Mouse (Mus musculus) spleen, postnatal 14 days (tissue): ENCODE measurements around the gene Fbln5.

Source experiments
- DNase-seq, 2 experiments: peaks; one replicate each; pipeline ENCODE4 v3.0.0; 2021 to 2022; ENCODE audit warnings: low spot score in 2 of 2

Gene Fbln5

DNA sequence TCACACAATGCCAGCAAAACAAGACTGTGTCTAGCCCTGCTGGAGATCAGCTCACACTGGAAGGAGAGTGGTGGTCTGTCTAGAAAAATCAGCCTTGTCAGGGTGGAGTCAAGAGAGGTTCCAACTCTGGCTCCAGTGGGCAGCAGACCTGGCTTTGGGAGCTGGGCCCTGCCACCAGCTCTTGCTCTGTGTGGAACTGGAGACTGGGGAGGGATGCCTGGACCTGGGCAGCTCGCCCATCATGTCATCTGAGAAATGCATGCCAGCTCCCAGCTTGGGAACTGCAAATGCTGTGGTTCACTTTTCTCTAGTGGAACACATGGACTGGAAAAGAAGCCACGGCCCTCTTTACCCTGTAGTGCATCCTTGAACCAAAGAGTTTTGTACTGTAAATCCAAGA lies 8.3 kb downstream of the Fbln5 start:
- DNase-seq = no peak

DNA sequence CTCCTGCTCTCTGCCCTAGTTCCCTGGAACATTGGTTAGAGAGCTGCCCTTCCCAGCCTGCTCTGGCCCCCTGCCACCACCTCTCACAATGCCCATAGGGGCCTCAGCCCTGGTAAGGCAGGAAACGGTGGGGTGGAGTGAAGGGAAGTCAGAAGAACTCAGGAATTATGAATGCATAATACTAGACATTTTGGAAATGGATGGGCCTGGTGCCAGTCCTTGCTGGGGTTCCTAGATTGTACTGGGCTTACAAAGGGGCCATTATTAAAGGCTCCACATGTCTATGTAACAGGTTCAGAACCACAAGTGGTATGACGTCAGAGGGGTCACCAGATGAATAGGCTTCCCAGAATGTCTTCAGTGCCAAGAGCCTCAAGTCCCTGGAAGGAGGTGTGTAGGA lies 11.5 kb downstream of the Fbln5 start:
- DNase-seq = no peak

DNA sequence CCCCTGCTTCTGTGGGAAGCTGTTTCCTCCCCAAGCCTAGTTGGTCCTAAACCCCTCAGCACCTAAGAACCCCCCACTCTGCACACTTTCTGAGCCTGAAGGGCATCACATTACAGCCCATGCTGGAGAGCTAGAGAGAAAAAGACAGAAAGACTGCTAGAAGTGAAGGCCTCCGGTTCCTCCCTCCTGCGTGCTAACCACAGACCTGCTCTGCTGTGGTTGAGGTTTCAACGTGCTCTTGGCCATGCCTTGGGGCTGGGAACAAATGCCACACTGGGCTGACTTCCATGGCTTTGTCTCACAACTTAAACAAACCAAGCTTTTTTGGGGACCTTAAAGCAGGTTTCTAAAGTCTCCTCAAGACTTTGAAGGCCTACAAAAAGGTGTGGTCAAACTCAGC lies 16.4 kb downstream of the Fbln5 start:
- no peak for DNase-seq

DNA sequence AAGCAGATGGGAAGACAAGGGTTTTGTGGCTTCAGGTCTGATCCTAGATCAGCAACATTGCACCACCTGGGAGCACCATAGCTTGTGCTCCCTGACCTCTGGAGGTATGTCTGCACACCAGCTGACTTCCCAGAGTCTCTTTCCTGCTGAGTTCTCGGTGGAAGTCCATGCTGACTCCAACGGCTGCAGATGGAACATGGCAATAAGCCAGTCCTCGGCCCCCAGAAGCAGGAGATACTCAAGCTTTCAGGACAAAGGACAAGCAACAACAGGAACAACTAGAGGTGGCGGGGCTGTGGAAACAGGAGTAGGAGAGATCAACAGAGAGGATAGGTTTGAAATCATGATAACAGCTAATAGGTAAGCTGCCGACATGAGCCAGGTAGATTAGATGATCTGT lies 17.1 kb downstream of the Fbln5 start:
- DNase-seq = no peak

DNA sequence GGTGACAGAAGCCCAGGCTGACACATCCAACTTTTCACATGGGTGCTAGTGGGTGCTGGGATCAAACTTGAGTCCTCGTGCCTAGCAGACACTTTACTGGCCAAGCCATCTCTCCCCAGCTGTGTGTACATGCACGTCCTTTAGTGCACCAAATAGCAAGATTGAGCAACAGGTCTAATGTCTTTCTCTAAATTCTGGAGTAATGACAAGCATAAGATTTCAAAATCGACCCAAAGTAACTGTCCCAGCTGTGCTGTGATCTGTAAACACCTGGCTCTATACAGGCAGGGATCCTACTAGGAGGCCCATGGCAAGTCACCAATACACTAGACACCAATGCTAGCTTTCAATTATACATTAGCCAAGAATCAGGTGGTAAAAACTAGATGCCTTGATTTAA lies 17.8 kb downstream of the Fbln5 start:
- no peak for DNase-seq

DNA sequence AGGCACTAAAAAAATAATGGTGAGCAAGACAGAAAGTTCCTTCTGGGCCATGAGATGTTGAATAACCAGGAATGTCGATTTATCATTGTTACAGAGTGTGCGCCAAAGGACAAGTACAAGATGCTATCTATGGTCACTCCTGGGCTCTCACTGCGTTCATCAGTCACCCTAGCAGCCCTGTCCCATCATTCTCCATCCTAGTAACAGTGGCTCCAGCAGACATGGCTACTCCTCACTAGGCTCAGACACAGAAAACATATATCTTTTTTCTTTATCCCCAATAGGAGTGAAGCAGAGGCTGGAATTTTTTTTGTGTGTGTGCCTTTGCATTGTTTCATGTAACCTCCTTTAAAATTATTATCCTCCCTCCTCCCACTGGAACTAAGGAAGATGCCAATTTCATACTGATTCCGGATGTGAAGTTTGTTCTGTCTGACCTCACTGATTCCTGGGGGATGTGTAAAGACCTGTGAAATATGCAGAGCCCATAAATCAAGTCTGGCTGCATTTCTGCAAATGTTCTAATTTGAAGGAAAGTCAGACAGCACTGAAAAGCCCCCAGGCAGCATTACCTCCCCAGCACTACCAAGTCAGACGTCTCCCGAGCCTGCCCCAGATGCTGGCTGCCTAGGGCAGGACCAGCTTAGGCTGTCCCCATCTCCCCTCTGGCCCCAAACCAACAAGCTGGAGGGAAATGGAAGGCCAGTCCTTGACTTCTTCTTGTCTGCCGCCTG lies 20.5 kb downstream of the Fbln5 start:
- DNase-seq = no peak

DNA sequence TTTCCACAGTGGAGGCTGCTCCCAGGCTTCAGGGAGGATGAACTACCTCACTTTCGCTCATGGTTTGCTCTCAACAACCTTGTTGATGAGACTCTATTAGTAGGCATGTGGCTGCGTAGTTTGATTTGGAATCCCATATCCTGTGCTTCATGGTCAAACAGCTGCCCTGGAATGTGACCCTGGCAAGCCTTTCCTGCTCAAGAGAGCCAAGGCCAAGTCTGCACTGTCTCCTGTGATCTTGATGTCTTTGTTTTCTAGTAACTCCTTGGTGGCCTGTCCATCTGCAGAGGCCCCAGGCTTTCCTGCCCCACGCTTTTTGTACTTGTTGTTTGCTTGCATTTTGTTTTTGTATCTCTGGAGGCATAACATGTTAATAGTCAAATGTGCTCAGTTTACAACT lies 24.4 kb downstream of the Fbln5 start:
- DNase-seq = no peak

DNA sequence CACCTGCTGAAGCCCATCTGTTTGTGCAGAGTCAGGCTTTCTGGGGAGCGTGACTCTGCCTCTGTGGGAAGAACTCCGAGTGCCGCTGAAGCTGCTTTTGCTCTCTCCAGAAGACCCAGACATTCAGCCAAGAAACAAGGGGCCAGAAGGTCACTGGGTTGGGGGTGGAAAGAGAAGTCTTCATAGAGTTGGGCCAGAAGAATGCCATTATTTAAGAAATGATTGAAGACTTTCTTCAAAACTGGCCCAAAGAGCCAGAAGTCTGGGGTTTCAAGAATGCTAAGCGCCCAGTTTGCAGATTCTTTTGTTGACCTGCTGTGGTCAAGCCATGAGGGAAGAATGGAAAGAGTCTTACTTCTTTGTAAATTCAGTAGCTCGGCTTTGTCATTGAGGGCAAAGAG lies 25.6 kb downstream of the Fbln5 start:
- DNase-seq = no peak

DNA sequence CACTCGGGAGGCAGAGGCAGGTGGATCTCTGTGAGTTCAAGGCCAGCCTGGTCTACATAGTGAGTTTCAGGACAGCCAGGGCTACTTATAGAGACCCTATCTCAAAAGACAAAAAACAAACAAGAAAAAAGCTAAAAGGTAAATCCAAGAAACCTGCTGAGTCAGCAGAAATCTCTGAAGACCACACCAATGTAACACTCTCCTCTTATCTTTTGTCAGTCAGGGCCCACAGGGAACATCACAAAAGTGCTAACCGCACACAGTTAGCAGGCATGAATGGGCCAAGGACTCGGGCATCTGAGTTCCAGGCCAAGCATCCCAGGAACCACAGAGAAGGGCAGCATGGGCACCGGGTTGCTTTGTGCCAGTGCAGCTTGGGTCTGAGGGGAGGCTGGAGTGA lies 26.2 kb downstream of the Fbln5 start:
- DNase-seq = no peak

DNA sequence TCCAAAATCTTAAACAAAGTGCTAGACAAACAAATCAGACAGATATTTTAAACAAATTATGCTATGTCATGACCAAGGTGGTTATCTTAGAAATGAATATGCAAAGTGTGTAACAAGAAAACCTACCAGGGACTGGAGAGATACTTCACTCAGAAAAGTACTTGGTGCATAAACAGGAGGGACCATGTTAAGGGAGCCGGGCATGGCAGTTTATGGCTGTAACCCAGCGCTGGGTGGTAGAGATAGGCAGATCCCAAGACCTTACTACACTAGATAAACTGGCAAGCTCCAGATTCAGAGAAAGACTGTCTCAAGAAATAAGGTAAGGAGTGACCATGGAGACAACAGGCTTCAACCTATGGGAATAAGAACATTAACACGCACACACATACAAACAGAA lies 29.1 kb downstream of the Fbln5 start:
- no peak for DNase-seq

DNA sequence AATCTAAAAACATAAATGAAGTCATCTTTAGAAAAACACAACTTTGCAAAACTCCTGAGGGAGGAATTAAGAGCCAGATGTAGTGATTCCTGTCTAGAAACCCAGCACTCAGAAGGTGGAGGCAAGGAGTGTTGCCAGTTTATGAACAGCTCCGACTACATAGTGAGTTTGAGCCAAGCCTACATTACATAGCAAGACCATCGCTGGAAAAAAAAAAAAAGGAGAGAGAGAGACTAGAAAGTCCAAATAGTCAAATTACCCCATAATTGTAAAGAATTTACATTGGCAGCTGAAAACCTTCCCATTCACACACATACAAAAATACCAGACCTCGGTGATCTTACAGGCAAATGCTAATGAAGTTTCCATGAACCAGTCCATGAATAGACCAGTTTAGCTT lies 29.6 kb downstream of the Fbln5 start:
- no peak for DNase-seq

DNA sequence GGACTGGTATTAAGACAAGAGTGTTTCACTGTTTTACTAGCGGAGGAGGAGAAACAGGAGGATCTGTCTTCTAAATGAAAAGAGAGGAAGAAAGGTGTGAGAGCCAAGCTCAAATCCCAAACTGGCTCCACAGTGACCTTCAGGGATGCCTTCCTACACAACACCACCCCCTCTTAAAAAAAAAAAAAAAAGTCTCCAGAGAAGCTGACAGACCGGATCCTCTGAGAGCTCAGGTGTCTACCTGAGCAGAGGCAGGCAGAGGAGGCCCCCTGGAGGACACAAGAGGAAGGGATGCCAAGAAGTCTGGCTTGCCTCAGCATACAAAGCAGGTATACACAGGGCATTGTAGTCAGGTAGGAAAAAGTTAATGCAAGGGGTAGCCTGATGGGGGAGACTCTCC lies 36.1 kb downstream of the Fbln5 start:
- DNase-seq = no peak

DNA sequence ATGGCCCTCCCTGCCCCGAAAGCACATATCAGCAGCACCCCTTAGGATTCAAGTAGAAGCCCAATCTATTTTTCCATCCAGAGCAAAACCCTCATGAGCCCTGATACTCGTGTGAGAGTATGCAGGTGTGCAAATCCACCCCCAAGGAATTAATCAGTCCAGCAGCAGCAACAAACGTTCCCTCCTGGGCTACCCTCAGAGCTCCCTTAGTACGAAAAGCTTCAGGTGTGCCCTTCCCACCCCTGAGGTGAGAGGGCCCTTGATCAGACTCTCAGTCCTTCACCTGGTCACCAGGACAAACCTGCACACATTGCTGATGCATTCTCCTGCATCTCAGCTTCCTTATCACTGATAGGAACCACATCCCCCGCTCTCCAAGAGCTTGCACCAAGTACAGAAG lies 37.9 kb downstream of the Fbln5 start:
- no peak for DNase-seq

DNA sequence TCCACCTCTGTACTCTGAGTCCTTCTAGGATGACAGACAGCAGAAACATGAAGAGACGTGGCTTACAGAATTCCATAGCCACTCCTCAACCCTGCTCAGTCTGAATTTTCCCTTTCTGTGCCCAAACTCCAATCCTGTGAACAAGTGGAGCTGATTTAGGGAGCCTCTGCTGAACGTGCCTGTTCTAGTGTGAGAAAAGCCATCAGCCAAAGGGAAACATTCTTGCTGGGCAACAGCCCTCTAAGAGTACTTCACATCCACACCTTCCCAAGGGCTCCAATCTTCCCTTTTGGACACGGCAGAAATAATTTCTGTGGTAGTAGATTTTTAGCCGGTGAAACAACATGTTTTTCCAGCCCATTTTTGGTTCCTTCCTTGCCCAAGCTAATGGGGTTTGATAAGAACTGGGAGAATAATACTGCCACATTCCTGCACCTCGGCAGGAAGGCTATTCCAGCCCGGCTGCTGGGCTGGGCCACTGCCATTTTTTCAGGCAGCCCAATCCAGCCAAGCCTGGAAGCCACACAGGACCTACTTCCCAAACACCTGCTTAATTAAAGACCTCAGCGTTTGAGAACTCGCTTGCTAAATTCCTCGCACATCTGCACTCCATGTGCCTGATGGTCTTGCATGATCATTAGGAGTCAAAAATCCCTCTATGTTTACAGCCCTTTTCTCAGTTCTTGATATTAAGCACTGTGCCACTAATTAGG lies 41.1 kb downstream of the Fbln5 start:
- DNase-seq = no peak

DNA sequence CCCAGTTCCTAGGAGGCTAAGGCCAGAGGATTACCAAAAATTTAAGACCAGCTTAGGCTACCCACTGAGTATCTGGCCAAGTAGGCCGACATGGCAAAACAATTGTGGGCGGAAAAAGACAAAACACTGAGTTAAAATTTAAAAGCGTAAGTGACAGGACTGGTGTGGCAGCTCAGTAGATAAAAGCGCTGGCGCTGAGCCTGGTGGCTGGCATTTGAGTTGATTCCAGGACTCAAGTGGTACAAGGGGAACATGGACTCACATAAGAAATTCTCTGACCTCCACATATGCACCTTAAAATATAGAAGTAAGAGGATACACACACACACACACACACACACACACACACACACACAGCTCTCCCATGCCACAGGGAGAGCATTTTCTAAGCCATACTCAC lies 42.5 kb downstream of the Fbln5 start:
- DNase-seq = no peak

DNA sequence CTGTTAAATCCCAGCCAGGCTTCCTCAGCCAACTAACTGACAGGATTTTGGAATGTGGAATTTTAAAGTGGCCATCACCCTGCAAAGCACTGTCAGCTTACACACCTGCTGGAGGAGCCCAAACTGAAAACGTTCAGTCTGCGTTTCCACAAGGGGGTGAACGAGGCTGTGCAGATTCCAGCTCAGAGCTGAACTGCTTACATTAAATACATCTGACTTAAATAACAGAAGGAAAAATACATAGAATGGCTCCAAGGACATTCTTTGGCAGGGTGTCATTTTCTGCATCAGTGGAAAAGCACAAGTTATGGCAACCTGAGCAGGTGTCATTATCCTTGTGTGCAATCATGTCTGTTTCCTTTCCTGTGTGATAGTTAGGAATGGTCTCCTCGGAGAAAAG lies 44.7 kb downstream of the Fbln5 start:
- DNase-seq = no peak

DNA sequence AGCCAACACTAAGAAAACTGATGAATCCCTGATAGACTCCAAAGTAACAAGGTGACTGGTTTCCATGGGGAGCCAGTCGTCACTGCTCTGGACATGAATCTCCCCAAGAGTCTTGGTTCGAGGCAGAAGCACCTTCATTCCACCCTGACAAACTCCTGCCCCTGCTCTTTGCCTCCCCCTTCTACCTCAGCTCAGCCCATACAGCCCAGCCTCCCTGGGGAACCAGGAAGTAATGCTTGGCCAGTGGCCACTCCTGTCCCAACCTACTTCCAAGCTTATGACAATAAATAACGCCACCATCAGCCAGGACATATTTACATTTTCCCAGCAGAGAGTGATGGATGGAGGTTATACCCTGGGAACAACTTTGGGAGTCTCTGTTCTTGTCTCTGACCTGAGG lies 45.9 kb downstream of the Fbln5 start:
- DNase-seq = no peak

DNA sequence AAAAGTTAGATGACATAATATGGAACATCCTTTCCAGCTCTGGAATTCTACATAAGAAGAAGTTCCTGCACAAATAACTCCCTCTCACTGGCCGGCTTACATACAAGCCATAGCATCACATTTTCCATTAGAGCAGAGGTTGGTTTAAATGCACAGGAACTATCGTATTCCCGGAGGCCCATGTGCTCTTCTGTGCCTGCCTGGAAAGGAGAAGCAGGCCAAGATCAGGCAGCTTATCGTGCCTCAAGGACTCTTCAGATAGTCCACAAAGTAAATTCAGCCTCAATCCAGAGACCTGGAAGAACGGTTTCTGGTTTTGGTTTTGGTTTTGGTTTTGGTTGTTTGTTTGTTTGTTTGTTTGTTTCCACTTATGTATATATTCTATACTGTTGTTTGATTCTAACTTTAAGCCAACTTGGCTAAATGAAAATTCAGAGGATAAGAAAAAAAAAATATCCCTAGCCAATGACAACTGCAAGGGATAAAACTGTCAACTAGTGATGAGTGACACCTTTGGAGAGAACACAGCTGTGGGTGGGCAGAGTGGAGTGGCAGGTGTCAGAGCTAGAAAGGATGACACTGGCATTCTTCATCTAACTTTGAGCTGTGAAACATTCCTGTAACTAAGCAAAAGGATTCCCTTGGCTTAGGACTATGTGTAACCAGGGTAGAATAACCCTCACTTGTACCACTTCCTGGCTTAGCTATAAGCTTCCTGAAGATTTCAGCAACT lies 48.4 kb downstream of the Fbln5 start:
- DNase-seq = no peak

DNA sequence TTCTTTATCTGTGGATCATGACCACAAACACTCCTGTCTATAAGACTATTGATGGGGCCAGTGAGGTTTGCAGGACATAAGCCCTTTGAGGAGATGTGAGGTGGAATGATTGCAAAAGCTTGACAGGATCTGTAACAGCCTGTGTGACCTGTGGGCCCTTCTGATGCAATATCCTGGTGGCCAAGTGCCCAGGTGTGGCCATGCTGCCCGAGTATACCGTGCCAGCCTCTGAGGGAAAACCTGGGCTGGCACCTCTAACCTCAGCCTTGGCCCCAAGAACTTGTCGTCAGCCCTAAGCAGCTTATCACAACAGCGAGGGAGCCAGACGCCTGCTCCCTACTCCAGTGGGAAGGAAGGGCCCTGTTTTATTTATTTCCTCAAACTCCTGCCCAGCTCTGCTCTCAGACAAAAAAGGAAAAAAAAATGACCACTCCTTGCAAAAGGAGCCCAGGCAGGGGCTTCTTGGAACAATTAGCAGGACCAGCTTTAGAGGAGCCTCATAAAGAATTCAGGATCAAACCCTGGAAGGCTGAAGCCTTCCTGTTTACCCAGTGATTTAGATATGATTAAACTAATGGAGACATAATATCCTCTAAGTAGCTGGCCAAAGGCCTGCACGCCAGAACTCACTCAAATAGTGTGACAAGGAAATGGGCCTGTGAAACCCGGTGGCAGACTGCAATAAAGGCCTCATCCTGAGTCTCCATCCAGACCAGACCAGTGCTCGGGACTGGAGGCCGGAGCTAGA lies 51.4 kb downstream of the Fbln5 start:
- no peak for DNase-seq

DNA sequence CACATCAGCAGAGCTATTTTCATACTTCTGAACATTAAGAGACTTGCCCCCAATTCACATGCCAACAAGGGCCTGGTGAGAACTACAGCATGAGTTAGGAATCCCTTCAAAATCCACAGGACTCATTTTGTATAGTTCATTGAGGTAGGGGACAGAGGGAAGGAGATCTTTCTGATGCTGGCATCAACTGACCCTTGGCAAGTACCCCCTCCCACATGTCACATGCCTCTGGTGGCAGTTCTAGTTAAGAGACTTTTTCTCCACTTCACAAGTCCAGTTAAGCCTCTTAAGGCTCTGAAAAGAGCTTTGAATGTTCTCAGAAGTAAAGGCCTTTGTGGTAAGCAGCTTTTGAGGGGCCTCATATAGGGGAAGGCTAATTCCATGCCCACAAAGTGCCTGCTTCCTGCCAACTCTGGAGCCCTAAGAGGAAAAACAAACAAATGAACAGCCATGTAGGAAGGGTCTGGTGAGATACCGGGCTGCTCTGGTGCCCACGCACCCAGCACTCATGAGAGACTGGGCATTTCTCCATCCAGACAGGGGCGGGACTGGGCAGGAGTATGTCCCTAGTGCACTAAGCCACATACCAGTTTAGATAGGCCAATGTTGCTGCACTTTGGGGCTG lies 52.5 kb downstream of the Fbln5 start:
- DNase-seq = no peak

DNA sequence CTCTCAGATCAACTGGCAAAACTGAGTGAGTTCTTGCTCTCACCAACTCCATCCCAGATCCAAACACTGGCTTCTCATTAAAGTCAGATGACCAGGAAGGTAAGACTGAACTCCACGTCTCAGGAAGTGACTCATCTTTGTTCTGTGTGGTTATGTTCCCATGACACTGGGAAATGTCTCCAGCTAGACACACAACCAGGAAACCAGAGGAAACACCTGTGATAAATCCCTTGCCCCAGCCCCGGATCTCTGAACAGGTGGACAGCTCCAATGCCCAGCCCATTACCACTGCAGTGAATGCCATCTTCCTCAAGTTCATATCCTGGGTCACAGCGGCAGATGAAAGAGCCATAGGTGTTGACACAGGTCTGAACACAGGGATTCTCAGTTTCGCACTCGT lies 54.0 kb downstream of the Fbln5 start:
- DNase-seq = no peak

DNA sequence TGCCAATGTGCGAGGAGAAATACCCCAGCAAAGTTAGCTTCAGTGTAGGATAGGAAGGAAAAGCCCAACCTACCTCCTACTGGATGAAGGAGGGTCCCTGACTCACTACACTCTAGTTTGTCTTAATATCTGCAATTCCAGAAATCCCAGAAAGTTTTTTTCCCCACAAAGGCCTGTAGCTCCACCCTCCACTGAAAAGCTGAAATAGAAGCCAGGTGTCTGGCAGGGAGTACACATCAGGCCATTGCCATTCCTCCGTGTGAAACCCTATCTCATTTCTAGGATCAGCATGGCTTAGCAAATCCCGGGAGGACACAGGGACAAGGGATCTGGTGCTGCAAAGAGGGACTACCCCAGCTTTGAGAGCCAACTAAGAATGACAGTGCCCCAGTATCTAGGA lies 55.8 kb downstream of the Fbln5 start:
- DNase-seq = no peak
